Mouse (Mus musculus): ENCODE measurements at regions not wholly inside any gene's neighbourhood (a gene's known extent, or its start where the extent isn't known, plus 50 kb on each side); places are given as distances from the start of the nearest gene placed in this dataset.
A peak's percentile ranks its signal among the peaks of the same experiment; 100 is the strongest.

DNA sequence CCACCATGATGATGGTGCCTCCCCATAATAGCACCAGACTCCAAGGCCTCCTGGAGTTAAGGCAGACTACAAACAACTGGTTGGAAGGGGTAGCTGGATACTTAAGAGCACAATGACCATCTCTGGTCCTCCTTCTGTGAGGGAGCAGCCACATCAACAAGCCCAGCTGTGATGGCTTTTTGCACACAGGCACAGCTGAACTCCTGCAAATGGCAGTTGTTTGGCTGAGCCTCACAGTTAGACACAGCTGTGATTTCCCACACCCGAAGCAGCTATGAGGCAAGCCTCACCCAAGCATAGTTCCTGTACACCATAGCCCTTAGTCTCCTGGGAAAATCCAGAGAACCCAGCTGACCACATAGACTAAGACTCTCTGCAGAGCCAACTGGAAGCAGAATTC, 258.9 kb upstream of the Arid1b start:
- Histone ChIP-seq H3K4me3 (no peak overlapping the region), H3K27me3 (ENCODE audit: poor library complexity, severe bottlenecking) (no peaks in the 10 kb centered on the region), H3K4me1 (peaks cover 23% of the 10 kb centered on the region), H3K27ac (no peak overlapping the region), H3K36me3 (replicated peaks) (no peaks in the 10 kb centered on the region), H3K9me3 (no peaks in the 10 kb centered on the region)
- DNase-seq (ENCODE audit: extremely low spot score, low spot score): no peak
- WGBS: 82% methylated on average over 1 of the region's 1 CpGs

DNA sequence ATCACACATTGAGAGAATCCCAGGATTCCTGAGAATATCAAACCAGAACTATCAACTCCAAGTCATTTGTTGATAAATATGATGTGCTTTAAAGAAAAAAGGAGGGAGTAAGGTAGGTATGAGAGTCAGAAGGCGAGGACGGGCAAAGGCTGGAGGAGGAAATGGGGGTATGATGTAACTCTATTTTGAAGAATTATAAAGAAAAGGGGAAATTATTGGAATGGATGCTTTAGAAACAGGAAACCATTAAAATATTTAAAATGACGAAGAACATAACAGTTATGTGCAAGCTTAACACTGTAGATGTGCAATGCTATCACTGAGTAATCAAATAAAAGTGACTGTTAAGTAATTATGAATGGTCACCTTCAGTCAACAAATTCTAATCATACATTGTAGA, 257.4 kb upstream of the Arid1b start:
- H3K4me1 ChIP-seq: peaks cover 29% of the 10 kb centered on the region
- H3K4me3 ChIP-seq: no peak overlapping the region
- H3K27ac ChIP-seq: no peak overlapping the region
- no peaks in the 10 kb centered on the region for H3K27me3 ChIP-seq (ENCODE audit: poor library complexity, severe bottlenecking)
- 83% methylated on average over 3 of the region's 3 CpGs for WGBS
- no peaks in the 10 kb centered on the region for H3K36me3 ChIP-seq (replicated peaks)
- H3K9me3 ChIP-seq: no peaks in the 10 kb centered on the region
- DNase-seq (ENCODE audit: extremely low spot score, low spot score): no peak

DNA sequence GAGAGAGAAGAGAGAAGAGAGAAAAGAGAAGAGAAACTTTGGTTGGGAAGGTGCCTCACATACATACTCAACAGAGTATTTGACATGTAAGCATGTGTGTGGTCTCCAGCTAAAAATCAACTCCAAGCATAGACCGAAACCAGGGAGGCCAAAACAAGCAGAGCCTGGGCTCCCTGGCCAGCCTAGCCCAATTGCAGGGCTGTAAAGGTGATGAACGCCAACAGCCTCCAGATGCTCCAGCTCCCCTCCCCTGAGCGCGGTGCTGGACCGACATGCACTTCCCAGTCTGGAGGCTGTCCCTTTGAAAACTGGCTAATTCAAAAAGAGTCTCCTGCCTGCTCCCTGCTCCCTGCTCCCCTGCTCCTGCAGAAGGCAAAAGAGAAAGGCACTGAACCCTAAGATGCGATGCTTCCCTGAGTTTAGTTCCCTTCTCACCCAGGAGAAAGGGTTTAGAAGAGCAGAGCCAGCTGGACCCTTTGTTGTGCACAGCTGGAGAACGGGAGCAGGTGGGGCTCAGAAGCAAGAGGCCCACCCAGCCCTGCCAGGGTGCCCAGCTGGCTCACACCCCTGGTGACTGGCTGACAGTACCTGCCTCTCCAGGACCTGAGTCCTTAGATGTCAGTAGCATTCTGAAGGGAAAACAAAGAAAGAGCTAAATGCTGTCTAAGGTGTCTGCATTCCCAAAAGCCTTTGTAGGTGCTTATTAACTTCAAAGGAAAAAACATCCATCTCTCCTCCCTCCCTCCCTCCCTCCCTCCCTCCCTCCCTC, 255.2 kb upstream of the Arid1b start:
- no peak for DNase-seq (ENCODE audit: extremely low spot score, low spot score)
- H3K27ac ChIP-seq: peak overlapping the region; percentile 53; the same call in 1 of the 2 replicates

DNA sequence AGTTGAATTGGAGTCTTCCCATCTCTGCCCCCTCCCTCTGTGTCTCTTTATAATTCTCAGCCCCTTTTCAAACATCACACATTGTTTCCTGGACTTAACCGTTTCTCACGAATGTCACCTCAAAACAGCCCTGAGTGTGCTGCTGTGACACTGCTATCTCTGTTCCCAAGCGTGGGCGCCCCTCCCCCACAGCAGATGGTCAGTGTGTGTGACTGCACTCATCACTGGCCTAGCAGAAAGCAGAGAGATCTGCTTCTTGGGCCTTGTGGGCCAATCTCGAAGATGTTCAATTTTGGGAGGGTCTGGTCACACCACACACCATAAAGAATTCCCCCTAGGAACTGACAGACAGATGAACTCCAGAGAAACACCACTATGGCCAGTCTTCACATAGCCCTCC, 253.3 kb upstream of the Arid1b start:
- Histone ChIP-seq H3K27me3 (ENCODE audit: poor library complexity, severe bottlenecking) (no peaks in the 10 kb centered on the region), H3K36me3 (replicated peaks) (no peaks in the 10 kb centered on the region), H3K9me3 (no peaks in the 10 kb centered on the region), H3K4me3 (no peak overlapping the region), H3K27ac (no peak overlapping the region; the same call in 1 of the 2 replicates), H3K4me1 (peaks cover 17% of the 10 kb centered on the region)
- 53% methylated on average over 5 of the region's 5 CpGs for WGBS
- DNase-seq (ENCODE audit: extremely low spot score, low spot score): no peak

More for the DNA sequence above, 255.2 kb upstream of the Arid1b start:
- WGBS: 8% methylated on average over 7 of the region's 7 CpGs
- Histone ChIP-seq H3K27me3 (ENCODE audit: poor library complexity, severe bottlenecking) (no peaks in the 10 kb centered on the region), H3K9me3 (no peaks in the 10 kb centered on the region), H3K4me1 (peaks cover 17% of the 10 kb centered on the region), H3K36me3 (replicated peaks) (no peaks in the 10 kb centered on the region), H3K4me3 (no peak overlapping the region)

GRCm38 (mm10) chr17:4742314-4742713, 251.8 kb upstream of the Arid1b start:
- DNase-seq (ENCODE audit: extremely low spot score, low spot score): no peak
- H3K27ac ChIP-seq: no peak overlapping the region
- H3K27me3 ChIP-seq (ENCODE audit: poor library complexity, severe bottlenecking): no peaks in the 10 kb centered on the region
- WGBS: 71% methylated on average over 1 of the region's 1 CpGs
- H3K36me3 ChIP-seq (replicated peaks): no peaks in the 10 kb centered on the region
- no peak overlapping the region for H3K4me3 ChIP-seq
- no peaks in the 10 kb centered on the region for H3K9me3 ChIP-seq
- H3K4me1 ChIP-seq: peaks cover 17% of the 10 kb centered on the region

- Histone ChIP-seq H3K36me3 (replicated peaks) (no peaks in the 10 kb centered on the region), H3K4me1 (peaks cover 12% of the 10 kb centered on the region; the same call in 1 of the 2 replicates), H3K27me3 (ENCODE audit: poor library complexity, severe bottlenecking) (no peaks in the 10 kb centered on the region), H3K9me3 (no peaks in the 10 kb centered on the region), H3K4me3 (no peak overlapping the region), H3K27ac (no peak overlapping the region)
- 92% methylated on average over 6 of the region's 6 CpGs for WGBS
- no peak for DNase-seq (ENCODE audit: extremely low spot score, low spot score)
These were observed 231.2 kb upstream of the Arid1b start for GRCm38 (mm10) chr17:4762956-4763355.

GRCm38 (mm10) chr17:4765723-4766122, 228.4 kb upstream of the Arid1b start:
- DNase-seq (ENCODE audit: extremely low spot score, low spot score): no peak
- Histone ChIP-seq H3K36me3 (replicated peaks) (no peaks in the 10 kb centered on the region), H3K4me1 (peaks cover 19% of the 10 kb centered on the region), H3K27ac (no peak overlapping the region), H3K4me3 (no peak overlapping the region), H3K27me3 (ENCODE audit: poor library complexity, severe bottlenecking) (no peaks in the 10 kb centered on the region), H3K9me3 (no peaks in the 10 kb centered on the region)
- 65% methylated on average over 5 of the region's 5 CpGs for WGBS

- peaks cover 27% of the 10 kb centered on the region for H3K4me1 ChIP-seq
- no peak overlapping the region for H3K27ac ChIP-seq
- H3K36me3 ChIP-seq (replicated peaks): no peaks in the 10 kb centered on the region
- no peak overlapping the region for H3K4me3 ChIP-seq
- H3K9me3 ChIP-seq: no peaks in the 10 kb centered on the region
- no peaks in the 10 kb centered on the region for H3K27me3 ChIP-seq (ENCODE audit: poor library complexity, severe bottlenecking)
- DNase-seq (ENCODE audit: extremely low spot score, low spot score): no peak
- 95% methylated on average over 5 of the region's 5 CpGs for WGBS
These were observed 226.1 kb upstream of the Arid1b start for GRCm38 (mm10) chr17:4767947-4768522.

DNA sequence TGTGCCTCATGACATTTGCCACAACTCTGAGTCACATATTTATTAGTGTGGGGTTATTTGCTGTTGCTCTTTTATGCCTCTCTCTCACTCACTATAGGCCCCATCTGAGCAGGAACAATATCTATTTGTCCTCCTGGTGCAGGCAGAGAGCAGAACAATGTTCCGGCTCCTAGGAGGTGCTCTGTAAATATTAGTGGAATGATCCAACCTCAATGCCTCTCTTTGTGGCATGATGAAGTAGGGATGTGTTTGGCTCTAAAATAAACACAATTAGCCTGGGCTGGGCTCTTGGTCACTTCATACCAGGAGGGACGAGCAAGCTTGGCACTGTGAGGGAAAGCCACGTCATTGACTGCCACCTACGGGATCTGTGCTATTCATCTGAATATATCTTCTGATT, 224.8 kb upstream of the Arid1b start:
- no peaks in the 10 kb centered on the region for H3K36me3 ChIP-seq (replicated peaks)
- H3K9me3 ChIP-seq: no peaks in the 10 kb centered on the region
- H3K27ac ChIP-seq: no peak overlapping the region
- WGBS: 83% methylated on average over 4 of the region's 4 CpGs
- no peak for DNase-seq (ENCODE audit: extremely low spot score, low spot score)
- no peak overlapping the region for H3K4me3 ChIP-seq
- no peaks in the 10 kb centered on the region for H3K27me3 ChIP-seq (ENCODE audit: poor library complexity, severe bottlenecking)
- peaks cover 20% of the 10 kb centered on the region for H3K4me1 ChIP-seq

GRCm38 (mm10) chr17:4770052-4770451, 224.1 kb upstream of the Arid1b start:
- Histone ChIP-seq H3K36me3 (replicated peaks) (no peaks in the 10 kb centered on the region), H3K27ac (no peak overlapping the region), H3K9me3 (no peaks in the 10 kb centered on the region), H3K27me3 (ENCODE audit: poor library complexity, severe bottlenecking) (no peaks in the 10 kb centered on the region), H3K4me3 (no peak overlapping the region), H3K4me1 (peaks cover 20% of the 10 kb centered on the region)
- WGBS: 82% methylated on average over 3 of the region's 3 CpGs
- no peak for DNase-seq (ENCODE audit: extremely low spot score, low spot score)

GRCm38 (mm10) chr17:4778161-4778560, 216.0 kb upstream of the Arid1b start:
- peak; percentile 73 for DNase-seq (ENCODE audit: extremely low spot score, low spot score)
- Histone ChIP-seq H3K4me3 (no peak overlapping the region), H3K36me3 (replicated peaks) (no peaks in the 10 kb centered on the region), H3K27me3 (ENCODE audit: poor library complexity, severe bottlenecking) (no peaks in the 10 kb centered on the region), H3K27ac (no peak overlapping the region), H3K4me1 (0 out of 2 replicates have a peak, but pooled peaks cover 3% of the 10 kb centered on the region), H3K9me3 (no peaks in the 10 kb centered on the region)
- WGBS: 3% methylated on average over 14 of the region's 14 CpGs

GRCm38 (mm10) chr17:4779017-4779416, 215.1 kb upstream of the Arid1b start:
- Histone ChIP-seq H3K36me3 (replicated peaks) (no peaks in the 10 kb centered on the region), H3K4me1 (0 out of 2 replicates have a peak, but pooled peaks cover 3% of the 10 kb centered on the region), H3K9me3 (no peaks in the 10 kb centered on the region), H3K27me3 (ENCODE audit: poor library complexity, severe bottlenecking) (no peaks in the 10 kb centered on the region), H3K27ac (no peak overlapping the region), H3K4me3 (no peak overlapping the region)
- 90% methylated on average over 10 of the region's 10 CpGs for WGBS
- no peak for DNase-seq (ENCODE audit: extremely low spot score, low spot score)

DNA sequence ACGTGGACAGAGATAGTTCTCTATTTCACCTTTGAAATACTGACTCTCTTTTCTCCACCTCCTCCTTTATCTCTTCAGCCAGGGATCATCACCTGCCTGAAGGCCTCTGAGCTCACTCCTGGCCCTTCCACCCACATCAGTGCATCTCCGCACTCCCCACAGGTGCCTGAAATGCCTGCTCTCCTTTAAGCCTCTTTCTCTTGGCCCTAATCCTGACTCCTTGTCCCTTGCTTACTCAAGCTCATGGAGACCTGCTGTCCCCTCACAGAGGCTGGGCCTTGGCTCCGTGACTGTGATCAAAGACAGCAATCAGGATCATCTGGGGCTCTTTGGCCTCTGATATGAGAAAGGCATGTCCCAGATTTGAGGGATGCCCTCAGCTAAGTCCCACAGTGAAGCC, 212.5 kb upstream of the Arid1b start:
- Histone ChIP-seq H3K4me1 (0 out of 2 replicates have a peak, but pooled peaks cover 3% of the 10 kb centered on the region), H3K27me3 (ENCODE audit: poor library complexity, severe bottlenecking) (no peaks in the 10 kb centered on the region), H3K36me3 (replicated peaks) (no peaks in the 10 kb centered on the region), H3K27ac (no peak overlapping the region), H3K9me3 (no peaks in the 10 kb centered on the region), H3K4me3 (no peak overlapping the region)
- DNase-seq (ENCODE audit: extremely low spot score, low spot score): no peak
- WGBS: 87% methylated on average over 3 of the region's 3 CpGs

Measured in forebrain, embryonic 10.5 days (tissue).